Mouse (Mus musculus) erythroblast, embryonic 14.5 days (primary cell): ENCODE results near the gene Lemd2.

Source experiments
- GATA1 ChIP-seq: IDR thresholded peaks from 2 replicates; pipeline ENCODE4 v1.6.1; 2012; ENCODE audit warnings: low read length, inconsistent platforms, mixed read lengths
- TAL1 ChIP-seq: IDR thresholded peaks from 3 replicates; pipeline ENCODE4 v1.6.1; 2012; ENCODE audit warnings: low read length, inconsistent platforms, mixed read lengths

DNA sequence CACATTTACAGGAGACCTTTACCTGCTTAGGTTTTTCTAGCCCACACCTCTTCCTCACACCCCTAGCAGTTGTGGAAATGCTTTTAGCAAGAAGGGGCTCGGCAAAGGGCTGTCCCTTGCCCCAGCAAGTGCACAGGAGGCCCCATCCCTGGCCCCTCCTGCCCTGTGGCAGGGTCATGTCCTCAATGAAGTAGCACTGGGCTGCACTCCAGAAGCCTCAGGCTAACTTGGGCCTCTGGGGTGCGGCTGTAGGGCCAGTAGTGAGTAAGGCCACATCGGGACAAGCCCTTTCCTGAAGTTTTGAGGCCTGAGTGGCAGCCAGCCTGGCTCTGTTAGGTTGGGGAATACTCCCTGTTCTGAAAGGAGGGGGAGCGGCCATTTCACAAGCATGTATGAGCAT is 43.4 kb downstream of the Lemd2 start:
- no peak for TF ChIP-seq GATA1
- no peak for TF ChIP-seq TAL1
